Mouse (Mus musculus) retina, adult 2 months (tissue): ENCODE measurements around the gene Gm12794.
"Not testable (repeated sequence)": the region's sequence is repeated elsewhere in the genome, so short reads cannot be mapped to it uniquely, and the experiment has no call there.

Experiments used
- DNase-seq: peaks from one replicate; pipeline ENCODE4 v3.0.0-alpha.2; 2012; ENCODE audit warnings: low read depth, low spot score

The Gm12794 gene

DNA sequence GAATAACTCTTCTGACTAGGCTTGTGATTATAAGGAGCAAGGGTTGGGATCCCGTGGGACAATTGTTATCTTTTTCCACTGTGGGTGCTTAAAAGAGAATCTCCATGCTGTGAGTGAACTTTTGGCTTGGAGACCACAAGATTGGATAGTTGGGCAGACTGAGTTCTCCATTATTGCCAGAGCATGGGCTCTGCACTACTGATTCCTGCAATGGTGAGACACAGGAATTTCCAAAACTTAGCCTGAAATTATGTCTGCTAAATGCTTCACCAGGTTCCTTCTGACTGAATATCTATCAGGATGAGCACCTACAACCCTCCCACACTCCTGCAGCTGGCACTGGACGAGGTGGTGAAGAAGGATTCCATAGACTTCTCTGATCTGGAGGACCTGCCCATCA lies at the start of gene Gm12794:
Gene Gm12794 (plus strand): TSS at position 301 of the 400 bp plus-strand sequence.
- DNase-seq, result not testable (repeated sequence)

- no peak for DNase-seq
Observed at GRCm38 (mm10) chr4:101893656-101894420, 46.4 kb upstream of the Gm12794 start, which contains the start of gene C130073F10Rik. TSS of gene C130073F10Rik (minus strand) at chr4:101893789.

DNA sequence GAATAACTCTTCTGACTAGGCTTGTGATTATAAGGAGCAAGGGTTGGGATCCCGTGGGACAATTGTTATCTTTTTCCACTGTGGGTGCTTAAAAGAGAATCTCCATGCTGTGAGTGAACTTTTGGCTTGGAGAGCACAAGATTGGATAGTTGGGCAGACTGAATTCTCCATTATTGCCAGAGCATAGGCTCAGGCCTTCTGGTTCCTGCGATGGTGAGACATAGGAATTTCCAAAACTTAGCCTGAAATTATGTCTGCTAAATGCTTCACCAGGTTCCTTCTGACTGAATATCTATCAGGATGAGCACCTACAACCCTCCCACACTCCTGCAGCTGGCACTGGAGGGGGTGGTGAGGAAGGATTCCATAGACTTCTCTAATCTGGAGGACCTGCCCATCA lies 31.4 kb upstream of the Gm12794 start, which contains the start of gene Gm12800:
Gene Gm12800 (plus strand): TSS at position 301 of the 400 bp plus-strand sequence.
- DNase-seq, result not testable (repeated sequence)

DNA sequence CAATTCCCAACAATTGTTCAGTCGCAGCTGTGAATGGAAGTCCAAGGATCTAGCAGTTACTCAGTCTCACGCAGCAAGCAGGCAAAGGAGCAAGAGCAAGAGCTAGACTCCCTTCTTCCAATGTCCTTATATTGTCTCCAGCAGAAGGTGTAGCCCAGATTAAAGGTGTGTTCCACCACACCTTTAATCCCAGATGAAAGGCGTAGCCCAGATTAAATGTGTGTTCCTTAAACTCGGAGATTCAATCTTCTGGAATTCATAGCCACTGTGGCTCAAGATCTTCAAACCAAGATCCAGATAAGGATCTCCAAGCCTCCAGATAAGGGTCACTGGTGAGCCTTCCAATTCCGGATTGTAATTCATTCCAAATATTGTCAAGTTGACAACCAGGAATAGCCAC lies 40.7 kb downstream of the Gm12794 start, which contains the start of gene Gm12790:
Gene Gm12790 (minus strand): TSS at position 101 of the 400 bp plus-strand sequence.
- DNase-seq, result not testable (repeated sequence)

GRCm38 (mm10) chr4:101985678-101986077 lies 45.5 kb downstream of the Gm12794 start:
- DNase-seq, result no peak

DNA sequence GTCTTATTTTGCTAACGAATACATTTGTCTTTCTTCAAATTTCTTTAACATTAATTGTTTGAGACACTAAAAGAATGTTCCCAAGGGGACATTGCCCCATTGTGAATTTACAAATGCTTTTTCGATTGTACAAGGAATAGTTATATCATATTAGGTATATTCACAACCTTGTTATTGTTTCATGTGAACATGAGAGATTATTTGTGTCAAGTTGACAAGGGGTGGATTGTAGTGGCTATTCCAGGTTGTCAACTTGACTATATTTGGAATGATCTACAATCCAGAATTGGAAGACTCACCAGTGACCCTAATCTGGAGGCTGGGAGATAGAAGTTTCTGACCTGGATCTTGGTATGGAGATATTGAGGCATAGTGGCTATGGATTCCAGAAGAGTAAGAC lies 46.1 kb downstream of the Gm12794 start, which contains the start of gene Gm12789:
Gene Gm12789 (plus strand): TSS at position 301 of the 400 bp plus-strand sequence.
- DNase-seq, result not testable (repeated sequence)
